ENCODE assay signal across 20 mouse cellular contexts in the genomic region with DNA sequence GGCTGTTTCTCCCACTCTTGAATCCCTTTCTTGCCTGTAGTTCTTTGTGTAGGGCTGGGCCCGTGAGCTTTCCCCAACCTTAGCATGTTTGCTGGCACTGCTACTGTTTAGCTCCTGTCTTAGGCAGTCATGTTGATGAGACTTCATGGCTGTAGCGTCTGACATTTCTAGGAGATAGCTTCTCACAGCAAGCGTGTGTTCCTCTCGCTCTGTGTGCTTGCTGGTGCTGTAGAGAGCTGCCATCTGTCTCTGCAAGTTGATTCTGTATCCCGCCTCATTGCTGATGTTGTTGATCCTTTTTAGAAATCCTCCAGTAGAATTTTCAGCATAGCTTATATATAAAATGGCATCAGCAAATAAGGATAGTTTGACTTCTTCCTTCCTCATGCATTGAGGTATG.
DNase-seq lines count a peak whose midpoint lies in the region; ATAC-seq and TF ChIP-seq lines count a peak whose summit lies in the region.
"Had no signal": no experiment of that assay in that cellular context is flagged by ENCODE, and none has a peak within 500 bp of the region (broad histone marks: within the 10 kb centered on the region; RNA-seq: fewer than 3 reads in every experiment).

No protein-coding gene starts in this region.

- H3K9me3 ChIP-seq in forebrain, embryonic 15.5 days, result no peaks in the 10 kb centered on the region
- no peaks in the 10 kb centered on the region for H3K9me3 ChIP-seq in forebrain, embryonic 10.5 days
- H3K9me3 ChIP-seq in midbrain, postnatal 0 days (ENCODE audit: low read length), result no peaks in the 10 kb centered on the region
- H3K9me3 ChIP-seq in midbrain, embryonic 14.5 days (ENCODE audit: control insufficient read depth, low read length), result no peaks in the 10 kb centered on the region
- H3K9me3 ChIP-seq: embryonic facial prominence, embryonic 10.5 days; hindbrain, embryonic 13.5 days had no signal

- no peak overlapping the region for H3K9ac ChIP-seq in forebrain, embryonic 15.5 days (replicated peaks)
- H3K9ac ChIP-seq in midbrain, postnatal 0 days (replicated peaks; ENCODE audit: low read length, poor library complexity, severe bottlenecking), result no peak overlapping the region
- H3K9ac ChIP-seq in midbrain, embryonic 14.5 days (replicated peaks; ENCODE audit: low read length), result no peak overlapping the region
- H3K9ac ChIP-seq: heart, embryonic 15.5 days; hindbrain, embryonic 13.5 days had no signal

- no peak overlapping the region for H3K4me3 ChIP-seq in forebrain, embryonic 15.5 days
- no peak overlapping the region for H3K4me3 ChIP-seq in forebrain, embryonic 10.5 days
- H3K4me3 ChIP-seq in midbrain, postnatal 0 days (ENCODE audit: low read depth, low read length), result no peak overlapping the region
- no peak overlapping the region for H3K4me3 ChIP-seq in midbrain, embryonic 14.5 days (replicated peaks; ENCODE audit: low read depth, low read length)
- H3K4me3 ChIP-seq: embryonic facial prominence, embryonic 10.5 days; heart, embryonic 15.5 days; hindbrain, embryonic 13.5 days had no signal

- no peak for DNase-seq in forebrain, embryonic 10.5 days (ENCODE audit: extremely low spot score, low spot score)
- peak; percentile 53 for DNase-seq in heart, adult 11 months
- no peak for DNase-seq in heart, adult 8-10 months (ENCODE audit: low spot score)
- DNase-seq in midbrain, postnatal 0 days (ENCODE audit: low spot score), result peak; percentile 8
- no peak for DNase-seq in midbrain, embryonic 14.5 days
- DNase-seq in brain, adult 2 months (ENCODE audit: low read depth, low spot score), result peak; percentile 59
- no peak for DNase-seq in urinary bladder, postnatal 4 days (ENCODE audit: low spot score in 2 of 2)
- DNase-seq: adrenal gland, postnatal 10 days; cerebellum, adult 18-20 months; cerebellum, adult 9-11 months; cerebellum, postnatal 36 days; gastrocnemius, postnatal 36 days; heart, adult 18-20 months; heart, postnatal 14 days had no signal

- no peak overlapping the region for H3K4me2 ChIP-seq in forebrain, embryonic 15.5 days (replicated peaks)
- no peak overlapping the region for H3K4me2 ChIP-seq in midbrain, postnatal 0 days (ENCODE audit: low read depth, low read length, poor library complexity, severe bottlenecking)
- H3K4me2 ChIP-seq in midbrain, embryonic 14.5 days (ENCODE audit: low read length), result no peak overlapping the region
- H3K4me2 ChIP-seq: heart, embryonic 11.5 days; heart, embryonic 15.5 days; hindbrain, embryonic 13.5 days had no signal

- 0 out of 2 replicates have a peak, but pooled peaks cover 6% of the 10 kb centered on the region for H3K4me1 ChIP-seq in forebrain, embryonic 15.5 days
- H3K4me1 ChIP-seq in forebrain, embryonic 10.5 days, result 0 out of 2 replicates have a peak, but pooled peaks cover 3% of the 10 kb centered on the region
- 0 out of 2 replicates have a peak, but pooled peaks cover 2% of the 10 kb centered on the region for H3K4me1 ChIP-seq in midbrain, postnatal 0 days (ENCODE audit: insufficient read depth, low read length)
- H3K4me1 ChIP-seq in midbrain, embryonic 14.5 days (ENCODE audit: control insufficient read depth, insufficient read depth, low read length), result no peaks in the 10 kb centered on the region
- H3K4me1 ChIP-seq: hindbrain, embryonic 13.5 days had no signal

- no peak for TF ChIP-seq CTCF in midbrain, postnatal 0 days (IDR thresholded peaks at IDR 0.05)

- H3K27ac ChIP-seq in forebrain, embryonic 15.5 days (replicated peaks), result peak overlapping the region; percentile 32
- no peak overlapping the region for H3K27ac ChIP-seq in forebrain, embryonic 10.5 days
- no peak overlapping the region for H3K27ac ChIP-seq in midbrain, postnatal 0 days (ENCODE audit: low read depth, low read length)
- no peak overlapping the region for H3K27ac ChIP-seq in midbrain, embryonic 14.5 days (replicated peaks; ENCODE audit: low read depth, low read length)
- H3K27ac ChIP-seq: embryonic facial prominence, embryonic 10.5 days; heart, embryonic 15.5 days; hindbrain, embryonic 13.5 days; hindbrain, postnatal 0 days had no signal

- H3K36me3 ChIP-seq in forebrain, embryonic 15.5 days, result no peaks in the 10 kb centered on the region
- H3K36me3 ChIP-seq in forebrain, embryonic 10.5 days (replicated peaks), result no peaks in the 10 kb centered on the region
- no peaks in the 10 kb centered on the region; the same call in 1 of the 2 replicates for H3K36me3 ChIP-seq in midbrain, postnatal 0 days (ENCODE audit: insufficient read depth, low read length)
- no peaks in the 10 kb centered on the region for H3K36me3 ChIP-seq in midbrain, embryonic 14.5 days (ENCODE audit: control insufficient read depth, insufficient read depth, low read length)
- H3K36me3 ChIP-seq: embryonic facial prominence, embryonic 10.5 days; heart, embryonic 15.5 days; hindbrain, embryonic 13.5 days had no signal

- WGBS in forebrain, embryonic 15.5 days, result 73% methylated on average over 5 of the region's 5 CpGs
- 90% methylated on average over 5 of the region's 5 CpGs for WGBS in forebrain, embryonic 10.5 days
- WGBS in midbrain, postnatal 0 days, result 90% methylated on average over 5 of the region's 5 CpGs
- WGBS in midbrain, embryonic 14.5 days, result 93% methylated on average over 5 of the region's 5 CpGs

- no peak for ATAC-seq in forebrain, embryonic 15.5 days (replicated peaks)
- ATAC-seq in midbrain, postnatal 0 days (ENCODE audit: low FRiP score), result no peak
- ATAC-seq in midbrain, embryonic 14.5 days (ENCODE audit: low FRiP score, low TSS enrichment), result no peak
- ATAC-seq: hindbrain, postnatal 0 days had no signal

- H3K27me3 ChIP-seq in forebrain, embryonic 15.5 days, result no peaks in the 10 kb centered on the region
- peaks cover 31% of the 10 kb centered on the region for H3K27me3 ChIP-seq in forebrain, embryonic 10.5 days (ENCODE audit: poor library complexity, severe bottlenecking)
- no peaks in the 10 kb centered on the region for H3K27me3 ChIP-seq in midbrain, postnatal 0 days (ENCODE audit: insufficient read depth, low read length)
- no peaks in the 10 kb centered on the region for H3K27me3 ChIP-seq in midbrain, embryonic 14.5 days (ENCODE audit: control insufficient read depth, insufficient read depth, low read length)
- H3K27me3 ChIP-seq: heart, embryonic 15.5 days had no signal

Comparison
In these comparisons a context has a peak if more than half of its experiments do, and no peak if none do; other contexts are left out.
1. DNase-seq: peak in heart, adult 11 months (single experiment), midbrain, postnatal 0 days (single experiment) and brain, adult 2 months (single experiment); none in forebrain, embryonic 10.5 days (single experiment), heart, adult 8-10 months (single experiment), midbrain, embryonic 14.5 days (single experiment) and urinary bladder, postnatal 4 days (0 of 2).